In the genomic region with DNA sequence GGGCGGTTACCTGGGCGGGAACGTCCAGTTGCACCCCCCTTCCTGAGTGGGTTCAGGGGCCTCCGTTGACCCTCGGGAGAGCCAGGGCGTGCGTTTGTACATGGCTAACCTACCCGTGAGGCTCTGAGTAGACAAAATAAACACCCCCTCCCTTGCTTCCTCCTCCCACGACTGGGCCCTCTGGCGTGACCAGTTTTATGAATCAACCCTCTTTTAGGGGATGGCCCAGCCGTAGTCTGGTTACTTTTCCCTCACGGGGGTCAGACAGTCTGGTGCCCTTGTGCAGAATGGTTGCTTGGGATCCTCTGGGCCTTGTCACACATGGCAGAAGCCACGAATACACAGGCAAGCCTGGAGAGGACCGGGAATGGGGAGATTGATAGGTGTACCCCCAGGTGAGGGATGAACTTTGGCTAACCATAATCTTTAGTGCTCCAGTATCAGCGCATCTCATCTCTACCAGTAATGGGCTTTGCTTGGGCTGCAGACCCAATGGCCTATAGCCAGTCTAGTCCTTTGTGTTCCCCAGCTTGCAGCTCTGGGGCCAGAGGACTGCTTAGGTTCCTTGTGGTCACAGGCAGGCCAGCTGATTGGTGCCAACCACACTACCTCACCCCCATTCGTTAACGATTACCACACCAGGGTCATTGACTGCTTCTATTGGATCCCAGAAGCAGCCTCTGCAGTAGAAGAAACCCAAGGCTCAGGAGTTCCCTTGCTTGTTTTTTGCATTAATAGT, we compare ENCODE assay signal across 8 mouse cellular contexts. TPM values are rescaled to one million over a fixed set of nuclear protein-coding genes. Genes with fewer than 3 reads are reported as not detected.
A peak's percentile ranks its signal among the peaks of the same experiment; 100 is the strongest.
DNase-seq lines count a peak whose midpoint lies in the region; ATAC-seq and TF ChIP-seq lines count a peak whose summit lies in the region.

No protein-coding gene starts in this region.

- WGBS in heart, postnatal 0 days: 7% methylated on average over 17 of the region's 17 CpGs
- WGBS in limb, embryonic 10.5 days: 7% methylated on average over 17 of the region's 17 CpGs

- intact Hi-C loops in gastrocnemius, postnatal 36 days (cut with DNase I): no loop called here

- H3K27me3 ChIP-seq in heart, postnatal 0 days (ENCODE audit: control insufficient read depth, insufficient read depth, low read length): no peaks in the 10 kb centered on the region
- H3K27me3 ChIP-seq in limb, embryonic 10.5 days (ENCODE audit: low read depth, poor library complexity, severe bottlenecking): no peaks in the 10 kb centered on the region

- DNase-seq in B cell, adult 2 months: peak; percentile 38 to 42
- DNase-seq in brain, embryonic 14.5 days (ENCODE audit: low read depth): peak; percentile 26
- no peak for DNase-seq in heart, postnatal 0 days (ENCODE audit: low spot score)
- DNase-seq in limb, embryonic 10.5 days (ENCODE audit: low spot score): peak; percentile 54
- peak; percentile 47 for DNase-seq in mesoderm, embryonic 11.5 days (ENCODE audit: low read depth, low spot score)
- no peak for DNase-seq in gastrocnemius, adult 8-10 months (ENCODE audit: low spot score in 2 of 2)
- DNase-seq in gastrocnemius, postnatal 36 days: no peak
- DNase-seq in right cerebral cortex, postnatal 14 days: no peak

- ATAC-seq in heart, postnatal 0 days (ENCODE audit: insufficient read depth, low read depth): no peak

- H3K4me3 ChIP-seq in heart, postnatal 0 days (ENCODE audit: low read depth, low read length): peak overlapping the region; percentile 71
- H3K4me3 ChIP-seq in limb, embryonic 10.5 days: peak overlapping the region; percentile 74

- no peak for TF ChIP-seq POLR2A in brain, embryonic 14.5 days (IDR thresholded peaks at IDR 0.05; ENCODE audit: borderline replicate concordance, extremely low read depth, insufficient read depth, insufficient read length, poor library complexity, severe bottlenecking)

- TF ChIP-seq EP300 in heart, postnatal 0 days (IDR thresholded peaks at IDR 0.05; ENCODE audit: low read depth): no peak

- no peaks in the 10 kb centered on the region for H3K9me3 ChIP-seq in heart, postnatal 0 days (replicated peaks; ENCODE audit: control insufficient read depth, low read length)
- H3K9me3 ChIP-seq in limb, embryonic 10.5 days (replicated peaks): no peaks in the 10 kb centered on the region

- H3K27ac ChIP-seq in heart, postnatal 0 days (ENCODE audit: low read depth): peak overlapping the region; percentile 93
- H3K27ac ChIP-seq in limb, embryonic 10.5 days: peak overlapping the region; percentile 87

- no peaks in the 10 kb centered on the region for H3K36me3 ChIP-seq in heart, postnatal 0 days (replicated peaks; ENCODE audit: control insufficient read depth, insufficient read depth, low read length)
- H3K36me3 ChIP-seq in limb, embryonic 10.5 days: peaks cover 45% of the 10 kb centered on the region

- H3K4me1 ChIP-seq in heart, postnatal 0 days (ENCODE audit: control insufficient read depth, insufficient read depth): peaks cover 56% of the 10 kb centered on the region
- peaks cover 74% of the 10 kb centered on the region for H3K4me1 ChIP-seq in limb, embryonic 10.5 days

- H3K4me2 ChIP-seq in heart, postnatal 0 days (ENCODE audit: low read depth, low read length): peak overlapping the region; percentile 75

- no peak for TF ChIP-seq CTCF in brain, embryonic 14.5 days (IDR thresholded peaks at IDR 0.05; ENCODE audit: borderline replicate concordance, extremely low read depth, insufficient read depth, insufficient read length)
- no peak for TF ChIP-seq CTCF in heart, postnatal 0 days (IDR thresholded peaks at IDR 0.05; ENCODE audit: low read depth)

- peak overlapping the region; percentile 73 for H3K9ac ChIP-seq in heart, postnatal 0 days (replicated peaks; ENCODE audit: low read depth, low read length)

RNA-seq across cellular contexts. Expression of a gene that starts 0.6 kb away (rescaled TPM):
- polyA plus RNA-seq in brain, embryonic 14.5 days (2012; rRNA removed): 23.5 and 28.7 TPM in 2 replicates
- total RNA-seq in heart, postnatal 0 days (2014; rRNA removed; ENCODE audit: low replicate concordance): 99.6 and 102 TPM in 2 replicates
- 99.5 and 103 TPM in 2 replicates for polyA plus RNA-seq in heart, postnatal 0 days (2015; fragmentation: Nextera tagmentation; extraction: Ambion mirVana)
- 64.1 and 70.2 TPM in 2 replicates for polyA plus RNA-seq in limb, embryonic 10.5 days (2016; fragmentation: Nextera tagmentation; extraction: Ambion mirVana)
- 100 to 1,000 TPM in 1 of 4 experiments, 10 to 100 TPM in 3; 99.4 to 103 (median 99.8) TPM for total RNA-seq in gastrocnemius, adult 8-10 months (2022)
- total RNA-seq in gastrocnemius, postnatal 36 days (2021): 10 to 100 TPM; 90.1 TPM

RNA-seq across cellular contexts. Expression of a gene that starts 0.7 kb away (rescaled TPM):
- polyA plus RNA-seq in brain, embryonic 14.5 days (2012; rRNA removed): 6.9 and 9.9 TPM in 2 replicates
- total RNA-seq in heart, postnatal 0 days (2014; rRNA removed; ENCODE audit: low replicate concordance): 38.7 and 64.8 TPM in 2 replicates
- polyA plus RNA-seq in heart, postnatal 0 days (2015; fragmentation: Nextera tagmentation; extraction: Ambion mirVana): 8.1 and 9.3 TPM in 2 replicates
- polyA plus RNA-seq in limb, embryonic 10.5 days (2016; fragmentation: Nextera tagmentation; extraction: Ambion mirVana): 22.5 and 28.3 TPM in 2 replicates
- total RNA-seq in gastrocnemius, adult 8-10 months (2022): 1 to 10 TPM; 2.5 to 4.3 (median 3.9) TPM
- total RNA-seq in gastrocnemius, postnatal 36 days (2021): 1 to 10 TPM; 3.8 to 4.0 TPM

RNA-seq across cellular contexts. Expression of a gene that starts 15.6 kb away (rescaled TPM):
- 121 and 169 TPM in 2 replicates for polyA plus RNA-seq in brain, embryonic 14.5 days (2012; rRNA removed)
- total RNA-seq in heart, postnatal 0 days (2014; rRNA removed; ENCODE audit: low replicate concordance): 23.9 and 74.9 TPM in 2 replicates
- polyA plus RNA-seq in heart, postnatal 0 days (2015; fragmentation: Nextera tagmentation; extraction: Ambion mirVana): 172 and 184 TPM in 2 replicates
- 108 and 113 TPM in 2 replicates for polyA plus RNA-seq in limb, embryonic 10.5 days (2016; fragmentation: Nextera tagmentation; extraction: Ambion mirVana)
- 100 to 1,000 TPM in 3 of 4 experiments, 10 to 100 TPM in 1; 93.3 to 129 (median 113) TPM for total RNA-seq in gastrocnemius, adult 8-10 months (2022)
- 10 to 100 TPM; 87.0 to 91.6 TPM for total RNA-seq in gastrocnemius, postnatal 36 days (2021)

RNA-seq across cellular contexts. Expression of a gene that starts 39.1 kb away (rescaled TPM):
- polyA plus RNA-seq in brain, embryonic 14.5 days (2012; rRNA removed): 64.0 and 68.8 TPM in 2 replicates
- 17.2 and 17.8 TPM in 2 replicates for total RNA-seq in heart, postnatal 0 days (2014; rRNA removed; ENCODE audit: low replicate concordance)
- polyA plus RNA-seq in heart, postnatal 0 days (2015; fragmentation: Nextera tagmentation; extraction: Ambion mirVana): 8.0 and 9.9 TPM in 2 replicates
- 21.8 and 22.9 TPM in 2 replicates for polyA plus RNA-seq in limb, embryonic 10.5 days (2016; fragmentation: Nextera tagmentation; extraction: Ambion mirVana)
- total RNA-seq in gastrocnemius, adult 8-10 months (2022): 10 to 100 TPM; 11.7 to 15.1 (median 14.0) TPM
- 10 to 100 TPM; 13.1 to 15.2 TPM for total RNA-seq in gastrocnemius, postnatal 36 days (2021)

RNA-seq across cellular contexts. Expression of a gene that starts 45.9 kb away (rescaled TPM):
- polyA plus RNA-seq in brain, embryonic 14.5 days (2012; rRNA removed): 41.8 and 45.4 TPM in 2 replicates
- 25.3 and 25.4 TPM in 2 replicates for total RNA-seq in heart, postnatal 0 days (2014; rRNA removed; ENCODE audit: low replicate concordance)
- 11.2 and 11.8 TPM in 2 replicates for polyA plus RNA-seq in heart, postnatal 0 days (2015; fragmentation: Nextera tagmentation; extraction: Ambion mirVana)
- 27.0 and 30.7 TPM in 2 replicates for polyA plus RNA-seq in limb, embryonic 10.5 days (2016; fragmentation: Nextera tagmentation; extraction: Ambion mirVana)
- total RNA-seq in gastrocnemius, adult 8-10 months (2022): 1 to 10 TPM; 1.8 to 4.0 (median 3.5) TPM
- 1 to 10 TPM; 5.9 to 7.0 TPM for total RNA-seq in gastrocnemius, postnatal 36 days (2021)

Comparison
In these comparisons a context has a peak if more than half of its experiments do, and no peak if none do; other contexts are left out.
1. DNase-seq: peak in B cell, adult 2 months (2 of 2), brain, embryonic 14.5 days (single experiment), limb, embryonic 10.5 days (single experiment) and mesoderm, embryonic 11.5 days (single experiment); none in heart, postnatal 0 days (single experiment), gastrocnemius, adult 8-10 months (0 of 2), gastrocnemius, postnatal 36 days (0 of 2) and right cerebral cortex, postnatal 14 days (single experiment).